Mouse (Mus musculus): Measurements from ENCODE around the gene Spred2. TPM values are rescaled to one million over a fixed set of nuclear protein-coding genes. Genes with fewer than 3 reads are reported as not detected.
A peak's percentile ranks its signal among the peaks of the same experiment; 100 is the strongest.

Gene Spred2
- polyA plus RNA-seq, 1 experiment from 2014 or later, result 7.6 TPM

DNA sequence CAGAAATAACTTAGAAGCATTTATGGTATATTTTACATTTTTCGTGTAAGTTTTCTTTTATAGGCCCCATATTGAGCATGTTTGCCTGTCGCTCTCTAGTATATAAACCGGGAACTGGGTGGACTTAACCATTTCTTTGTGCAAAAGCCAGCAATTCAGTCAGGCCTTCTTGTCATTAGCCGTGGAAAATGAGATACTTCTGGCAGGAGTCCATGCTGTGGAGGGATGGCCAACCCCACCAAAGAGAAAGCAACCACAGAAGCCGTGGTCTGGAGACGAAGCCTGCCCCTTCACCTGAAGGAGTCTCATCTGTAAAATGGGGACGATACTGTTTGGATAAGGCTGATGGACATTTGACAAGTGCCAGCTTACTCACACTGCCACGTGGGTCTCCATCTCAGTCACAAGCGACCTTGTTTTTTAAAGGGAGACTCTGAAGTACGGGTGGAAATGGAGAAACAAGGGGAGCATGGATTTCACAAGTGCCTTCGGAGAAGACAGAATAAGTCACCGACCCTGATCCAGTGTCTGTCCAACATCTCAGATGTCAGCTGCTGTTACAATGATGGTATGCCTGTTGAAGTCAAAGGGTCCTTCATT is 37.7 kb downstream of the Spred2 start:
- Histone ChIP-seq H3K27me3 (no peaks in the 10 kb centered on the region), H3K4me1 (peaks cover 14% of the 10 kb centered on the region), H3K9ac (no peak overlapping the region), H3K36me3 (ENCODE audit: poor library complexity, severe bottlenecking) (no peaks in the 10 kb centered on the region), H3K4me2 (no peak overlapping the region), H3K9me3 (replicated peaks) (no peaks in the 10 kb centered on the region), H3K27ac (no peak overlapping the region), H3K4me3 (no peak overlapping the region)
- no peak for ATAC-seq
- WGBS, result 84% methylated on average over 12 of the region's 12 CpGs

DNA sequence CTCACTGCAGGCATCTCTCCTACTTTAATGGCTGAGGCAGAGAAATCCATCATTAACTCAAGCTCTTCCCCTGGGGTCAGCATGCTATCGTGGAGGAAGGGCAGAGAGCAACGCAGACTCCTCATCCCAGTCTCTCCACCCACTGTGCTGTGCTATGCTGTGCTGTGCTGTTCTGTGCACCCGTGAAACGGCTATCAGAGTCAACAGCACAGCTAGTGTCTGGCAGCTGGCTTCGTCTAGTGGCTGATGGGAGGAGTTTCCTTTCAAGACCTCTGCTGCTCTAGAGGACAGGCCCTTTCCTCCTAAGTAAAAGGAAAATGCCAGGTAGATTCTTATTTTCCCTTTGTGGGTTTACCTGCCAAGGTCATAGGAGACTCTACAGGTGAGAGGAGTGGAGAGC is 38.6 kb downstream of the Spred2 start:
- Histone ChIP-seq H3K27ac (peak overlapping the region; percentile 19; the same call in 1 of the 2 replicates), H3K4me2 (no peak overlapping the region), H3K27me3 (no peaks in the 10 kb centered on the region), H3K36me3 (ENCODE audit: poor library complexity, severe bottlenecking) (no peaks in the 10 kb centered on the region), H3K4me1 (peaks cover 14% of the 10 kb centered on the region), H3K9ac (no peak overlapping the region), H3K9me3 (replicated peaks) (no peaks in the 10 kb centered on the region), H3K4me3 (no peak overlapping the region)
- WGBS, result 60% methylated on average over 5 of the region's 5 CpGs
- no peak for ATAC-seq

DNA sequence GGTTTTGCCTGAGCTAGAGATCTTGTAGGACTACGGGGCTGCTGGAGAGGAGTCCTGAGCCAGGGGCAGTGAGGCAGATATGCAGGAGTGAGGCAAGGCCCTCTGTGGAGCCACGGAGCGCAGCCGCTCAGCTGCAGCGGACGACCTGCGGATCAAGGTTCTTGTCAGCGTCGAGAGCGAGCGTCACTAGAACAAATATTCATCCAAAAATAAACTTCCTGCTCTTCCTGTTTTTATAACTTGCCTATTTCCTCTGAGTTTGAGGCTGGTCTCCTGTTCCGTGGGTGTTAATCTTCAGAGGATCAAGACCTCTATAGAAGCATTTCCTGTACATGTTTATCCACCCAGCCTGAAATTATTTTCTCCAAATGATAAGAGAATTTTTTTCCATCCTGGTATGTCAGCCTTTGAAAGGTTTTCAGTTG is 39.6 kb downstream of the Spred2 start:
- no peaks in the 10 kb centered on the region for H3K9me3 ChIP-seq (replicated peaks)
- no peaks in the 10 kb centered on the region for H3K27me3 ChIP-seq
- H3K4me3 ChIP-seq, result no peak overlapping the region
- ATAC-seq, result no peak
- peak overlapping the region; percentile 10; the same call in 1 of the 2 replicates for H3K27ac ChIP-seq
- H3K36me3 ChIP-seq (ENCODE audit: poor library complexity, severe bottlenecking), result no peaks in the 10 kb centered on the region
- 88% methylated on average over 12 of the region's 12 CpGs for WGBS
- no peak overlapping the region for H3K4me2 ChIP-seq
- peaks cover 14% of the 10 kb centered on the region for H3K4me1 ChIP-seq
- H3K9ac ChIP-seq, result no peak overlapping the region

DNA sequence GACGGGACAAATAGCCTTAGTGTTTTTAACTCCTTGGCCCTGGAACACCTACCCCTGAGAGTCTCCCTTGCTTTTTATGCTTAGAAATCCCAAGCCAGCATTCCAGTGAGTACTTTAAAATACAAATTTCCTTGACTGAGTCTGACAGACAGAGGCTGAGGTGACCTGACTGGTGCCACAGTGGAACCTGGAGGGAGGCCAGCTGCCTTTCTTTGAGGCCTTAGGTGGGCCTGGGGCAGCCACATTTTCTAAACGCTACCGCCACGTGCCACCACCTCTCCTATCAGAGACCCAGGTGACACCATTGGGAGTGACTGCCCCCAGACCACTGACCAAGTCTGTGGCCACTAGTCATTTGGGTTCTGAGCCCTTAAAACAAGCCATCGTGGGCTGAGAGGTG is 40.2 kb downstream of the Spred2 start:
- ATAC-seq, result no peak
- Histone ChIP-seq H3K4me1 (peaks cover 14% of the 10 kb centered on the region), H3K27me3 (no peaks in the 10 kb centered on the region), H3K9me3 (replicated peaks) (no peaks in the 10 kb centered on the region), H3K36me3 (ENCODE audit: poor library complexity, severe bottlenecking) (no peaks in the 10 kb centered on the region), H3K9ac (no peak overlapping the region), H3K4me3 (no peak overlapping the region), H3K27ac (no peak overlapping the region), H3K4me2 (no peak overlapping the region)
- WGBS, result 91% methylated on average over 5 of the region's 5 CpGs

DNA sequence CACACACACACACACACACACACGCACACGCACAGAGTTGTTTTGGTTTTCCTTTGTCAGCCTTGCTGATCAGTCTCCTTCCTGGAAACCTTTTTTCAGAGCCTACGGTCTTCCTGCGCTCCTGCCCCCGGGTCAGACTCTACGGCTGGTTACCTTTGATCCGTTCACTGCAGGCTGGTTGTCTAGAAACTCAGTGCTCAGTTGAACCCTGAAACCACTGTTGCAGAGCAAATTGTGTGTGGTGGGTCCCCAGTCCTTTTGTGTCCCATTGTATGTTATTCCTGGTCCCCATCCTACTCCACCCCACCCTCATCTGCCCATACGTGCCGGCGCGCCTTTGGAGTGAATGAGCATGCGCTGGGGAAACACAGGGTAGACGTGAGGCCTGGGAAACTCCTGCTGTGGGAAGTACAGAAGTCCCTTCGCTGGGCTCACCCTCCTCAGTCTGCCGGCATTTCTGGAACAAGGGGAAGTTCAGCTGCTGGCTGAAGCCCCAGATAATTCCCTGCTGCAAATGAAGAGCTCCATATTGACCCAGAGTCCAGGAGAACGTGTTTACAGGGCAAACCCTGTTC is 40.9 kb downstream of the Spred2 start:
- H3K4me3 ChIP-seq, result no peak overlapping the region
- ATAC-seq, result no peak; the same call in 1 of the 2 replicates
- H3K9me3 ChIP-seq (replicated peaks), result no peaks in the 10 kb centered on the region
- H3K4me1 ChIP-seq, result peaks cover 14% of the 10 kb centered on the region
- H3K27me3 ChIP-seq, result no peaks in the 10 kb centered on the region
- H3K27ac ChIP-seq, result no peak overlapping the region
- 69% methylated on average over 16 of the region's 16 CpGs for whole genome bisulfite sequencing
- peak overlapping the region; percentile 12; the same call in 1 of the 2 replicates for H3K4me2 ChIP-seq
- no peaks in the 10 kb centered on the region for H3K36me3 ChIP-seq (ENCODE audit: poor library complexity, severe bottlenecking)
- no peak overlapping the region for H3K9ac ChIP-seq

DNA sequence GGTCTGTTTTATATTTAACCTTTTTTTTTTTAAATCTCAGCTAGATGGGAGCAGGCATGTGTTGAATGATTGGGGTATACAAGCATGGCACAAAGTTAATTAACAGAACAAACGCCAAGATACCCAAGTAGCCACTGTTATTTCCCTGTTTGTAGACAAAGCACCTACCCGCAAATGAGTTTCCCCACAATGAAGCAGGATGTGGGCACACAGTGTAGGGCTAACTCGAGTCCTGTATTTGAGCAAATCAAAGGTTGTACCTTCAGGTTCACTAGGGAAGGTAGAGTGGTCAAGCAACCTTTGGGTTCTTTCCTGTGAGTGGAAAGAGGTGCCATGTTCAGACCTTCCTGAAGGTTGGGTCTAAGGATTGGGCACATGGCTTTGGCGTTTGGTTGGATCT is 41.5 kb downstream of the Spred2 start:
- WGBS, result 89% methylated on average over 4 of the region's 4 CpGs
- H3K27ac ChIP-seq, result no peak overlapping the region

DNA sequence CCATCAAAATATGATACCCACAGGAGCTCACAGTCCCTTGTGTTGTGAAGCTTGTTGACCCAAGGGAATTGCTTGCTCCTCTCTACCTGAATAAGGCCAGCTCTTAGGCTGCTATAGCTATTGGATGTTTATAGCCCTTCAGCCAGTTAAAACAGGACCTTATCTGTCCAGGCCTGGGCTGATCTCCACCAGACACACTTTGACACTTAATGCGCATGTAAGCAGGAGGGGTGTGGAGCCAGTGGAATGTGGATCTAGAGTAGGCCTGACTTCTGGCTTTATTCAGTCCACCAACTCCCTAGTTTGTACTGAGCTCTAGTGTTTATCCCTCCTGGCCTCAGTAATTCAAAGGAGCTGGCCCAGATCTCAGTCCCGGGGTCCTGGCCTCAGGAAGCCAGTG is 42.1 kb downstream of the Spred2 start:
- Histone ChIP-seq H3K27ac (no peak overlapping the region), H3K4me2 (no peak overlapping the region), H3K27me3 (no peaks in the 10 kb centered on the region), H3K36me3 (ENCODE audit: poor library complexity, severe bottlenecking) (no peaks in the 10 kb centered on the region), H3K9ac (no peak overlapping the region), H3K9me3 (replicated peaks) (no peaks in the 10 kb centered on the region), H3K4me3 (no peak overlapping the region), H3K4me1 (peaks cover 14% of the 10 kb centered on the region)
- no peak for ATAC-seq
- 95% methylated on average over 2 of the region's 2 CpGs for WGBS

More for the DNA sequence above, 41.5 kb downstream of the Spred2 start:
- Histone ChIP-seq H3K4me2 (no peak overlapping the region), H3K4me1 (peaks cover 14% of the 10 kb centered on the region), H3K9ac (no peak overlapping the region), H3K9me3 (replicated peaks) (no peaks in the 10 kb centered on the region), H3K4me3 (no peak overlapping the region), H3K27me3 (no peaks in the 10 kb centered on the region), H3K36me3 (ENCODE audit: poor library complexity, severe bottlenecking) (no peaks in the 10 kb centered on the region)
- no peak for ATAC-seq

DNA sequence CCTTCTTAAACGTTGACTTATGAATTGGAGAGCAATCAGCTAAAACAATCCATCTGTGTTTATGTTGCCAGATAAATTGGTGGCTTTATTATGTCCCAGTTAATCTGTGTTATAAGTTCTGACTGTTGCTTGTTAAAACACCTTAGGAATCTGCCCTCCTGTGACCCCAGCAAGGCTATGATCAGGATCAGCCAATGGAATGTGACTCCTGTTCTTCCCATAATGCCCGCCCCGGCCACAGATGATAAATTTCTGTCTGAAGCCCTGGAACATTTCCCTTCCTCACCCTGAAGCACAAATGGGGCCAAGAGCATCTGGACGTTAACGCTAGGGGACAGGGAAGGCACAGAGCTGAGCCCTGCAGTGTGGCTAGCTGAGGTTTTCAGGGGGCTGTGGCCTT is 45.4 kb downstream of the Spred2 start:
- no peaks in the 10 kb centered on the region for H3K36me3 ChIP-seq (ENCODE audit: poor library complexity, severe bottlenecking)
- peaks cover 14% of the 10 kb centered on the region for H3K4me1 ChIP-seq
- H3K4me3 ChIP-seq, result no peak overlapping the region
- no peak overlapping the region for H3K9ac ChIP-seq
- WGBS, result 85% methylated on average over 5 of the region's 5 CpGs
- ATAC-seq, result no peak
- H3K27ac ChIP-seq, result no peak overlapping the region
- no peak overlapping the region for H3K4me2 ChIP-seq
- no peaks in the 10 kb centered on the region for H3K9me3 ChIP-seq (replicated peaks)
- no peaks in the 10 kb centered on the region for H3K27me3 ChIP-seq

DNA sequence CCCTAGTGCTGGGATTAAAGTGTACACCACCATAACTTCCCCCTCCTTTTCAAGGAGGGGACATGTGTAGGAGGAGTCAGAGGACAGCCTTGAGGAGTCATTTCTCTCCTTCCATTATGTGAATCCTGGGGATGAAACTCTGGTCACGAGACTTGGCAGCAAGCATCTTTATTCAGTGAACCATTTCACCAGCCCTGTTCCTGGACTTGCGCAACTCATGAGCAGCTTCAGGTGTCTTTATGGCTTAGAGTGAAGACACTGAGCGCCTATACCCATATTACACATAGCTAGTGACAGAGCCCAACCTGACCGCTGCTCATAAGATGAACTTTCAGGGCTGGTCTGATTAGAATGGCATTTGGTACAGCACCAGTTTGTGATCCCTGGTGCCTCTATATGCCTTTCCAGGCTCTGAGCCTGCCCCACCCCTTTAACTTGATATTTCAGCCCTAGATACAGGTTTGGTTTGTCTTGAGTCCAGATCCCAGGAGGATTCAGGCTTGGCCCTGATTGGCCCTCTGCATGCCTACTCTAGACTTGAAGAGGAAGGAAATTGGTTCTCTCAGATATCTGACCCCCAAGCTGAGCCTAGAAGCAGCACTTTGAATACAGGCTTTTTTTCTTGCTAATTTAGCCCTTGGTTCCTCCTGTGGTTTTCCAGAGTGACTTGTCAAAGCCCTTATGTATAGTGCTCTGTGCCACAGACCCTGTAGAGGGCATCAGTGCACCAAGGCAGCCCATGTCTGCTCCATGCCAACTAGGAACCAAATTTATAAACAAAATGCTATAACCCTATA is 48.0 kb downstream of the Spred2 start:
- no peak overlapping the region for H3K27ac ChIP-seq
- H3K36me3 ChIP-seq (ENCODE audit: poor library complexity, severe bottlenecking), result no peaks in the 10 kb centered on the region
- ATAC-seq, result 0 out of 2 replicates have a peak, but pooled peaks have one; percentile 25
- 96% methylated on average over 4 of the region's 4 CpGs for WGBS
- no peak overlapping the region for H3K9ac ChIP-seq
- no peaks in the 10 kb centered on the region for H3K27me3 ChIP-seq
- H3K4me2 ChIP-seq, result no peak overlapping the region
- H3K9me3 ChIP-seq (replicated peaks), result no peaks in the 10 kb centered on the region
- H3K4me3 ChIP-seq, result no peak overlapping the region
- peaks cover 8% of the 10 kb centered on the region; the same call in 1 of the 2 replicates for H3K4me1 ChIP-seq

DNA sequence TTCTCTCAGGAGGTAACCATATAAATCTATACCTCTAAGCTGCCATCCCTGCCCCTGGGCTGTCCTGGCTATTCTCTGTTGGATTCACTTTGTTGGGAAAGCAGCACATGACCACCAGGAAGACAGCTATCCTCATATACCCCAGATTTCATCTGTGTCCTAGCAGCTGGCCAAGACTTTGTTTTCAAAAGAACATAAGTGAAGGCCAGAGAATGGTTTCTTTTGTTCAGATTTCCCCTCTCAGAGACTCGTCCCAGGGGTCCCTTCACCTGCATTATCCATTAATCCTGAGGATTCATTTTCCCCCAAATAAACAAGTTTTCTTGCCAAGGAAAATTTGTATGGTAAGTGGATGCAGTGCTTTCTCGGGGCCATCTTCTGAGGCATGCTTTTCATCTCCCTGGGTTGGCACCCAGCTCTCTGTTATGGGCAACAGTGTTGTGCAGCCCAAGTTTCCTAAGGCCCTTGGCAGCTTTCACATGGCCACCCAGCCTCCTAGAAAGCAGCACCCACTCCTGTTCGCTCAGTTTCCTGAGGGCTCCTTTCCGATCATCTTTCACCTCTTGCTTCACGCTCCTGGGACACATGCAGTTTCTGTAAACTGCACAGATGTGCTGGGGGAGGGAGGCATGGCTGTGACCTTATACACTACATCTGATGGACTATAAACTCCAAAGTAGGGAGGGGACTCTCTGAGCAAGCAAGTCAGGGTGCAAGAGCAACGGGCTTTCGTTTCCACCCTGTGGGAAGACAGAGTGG is 49.0 kb downstream of the Spred2 start:
- H3K4me3 ChIP-seq, result no peak overlapping the region
- no peaks in the 10 kb centered on the region for H3K27me3 ChIP-seq
- peaks cover 8% of the 10 kb centered on the region; the same call in 1 of the 2 replicates for H3K4me1 ChIP-seq
- 72% methylated on average over 7 of the region's 7 CpGs for WGBS
- H3K27ac ChIP-seq, result no peak overlapping the region
- H3K4me2 ChIP-seq, result no peak overlapping the region
- no peak for ATAC-seq
- H3K36me3 ChIP-seq (ENCODE audit: poor library complexity, severe bottlenecking), result no peaks in the 10 kb centered on the region
- no peaks in the 10 kb centered on the region for H3K9me3 ChIP-seq (replicated peaks)
- H3K9ac ChIP-seq, result no peak overlapping the region

DNA sequence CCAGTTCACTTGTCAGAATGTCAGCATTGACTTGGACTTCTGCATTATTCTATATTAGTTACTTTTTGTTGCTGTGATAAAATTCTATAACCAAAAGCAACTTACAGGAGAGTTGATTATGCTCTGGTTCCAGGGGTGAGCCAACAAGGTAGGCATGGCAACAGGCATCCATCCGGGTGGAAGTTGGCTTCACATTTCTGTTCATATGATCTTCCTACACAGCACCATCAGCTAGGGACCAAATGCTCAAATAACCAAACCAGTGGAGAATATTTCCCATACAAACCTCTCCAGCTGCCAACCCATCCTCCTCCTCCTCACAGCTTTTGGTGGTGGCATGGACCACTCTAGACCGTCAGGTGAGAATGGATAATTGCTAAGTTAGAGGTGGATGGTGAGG is 51.9 kb downstream of the Spred2 start:
- H3K9ac ChIP-seq, result no peak overlapping the region
- no peaks in the 10 kb centered on the region for H3K36me3 ChIP-seq (ENCODE audit: poor library complexity, severe bottlenecking)
- H3K4me3 ChIP-seq, result no peak overlapping the region
- H3K9me3 ChIP-seq (replicated peaks), result no peaks in the 10 kb centered on the region
- no peaks in the 10 kb centered on the region for H3K27me3 ChIP-seq
- no peak overlapping the region for H3K4me2 ChIP-seq
- H3K27ac ChIP-seq, result no peak overlapping the region
- peaks cover 8% of the 10 kb centered on the region; the same call in 1 of the 2 replicates for H3K4me1 ChIP-seq
- no peak for ATAC-seq
- WGBS, result 87% methylated on average over 2 of the region's 2 CpGs

DNA sequence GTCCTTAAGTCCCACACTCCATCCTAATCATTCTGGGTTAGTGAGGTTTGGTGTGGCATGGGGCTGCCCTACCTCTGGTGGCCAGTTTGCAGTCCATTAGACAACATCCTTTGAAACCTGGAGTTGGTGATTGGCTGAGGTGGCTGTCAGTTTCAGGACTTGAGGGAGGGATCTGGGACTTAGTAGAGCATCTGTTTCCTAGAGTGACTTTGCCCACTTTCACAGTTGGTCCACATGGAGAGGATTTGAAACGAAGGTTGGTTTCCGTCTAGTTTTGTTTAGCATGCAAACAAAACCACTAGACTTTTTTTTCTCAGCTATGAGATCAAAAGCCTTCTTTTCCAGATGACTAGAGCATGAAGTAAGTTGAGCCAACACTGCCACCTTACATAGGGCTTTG is 53.5 kb downstream of the Spred2 start:
- Histone ChIP-seq H3K4me3 (no peak overlapping the region), H3K36me3 (ENCODE audit: poor library complexity, severe bottlenecking) (no peaks in the 10 kb centered on the region), H3K4me1 (peaks cover 14% of the 10 kb centered on the region; the same call in 1 of the 2 replicates), H3K4me2 (no peak overlapping the region), H3K9me3 (replicated peaks) (no peaks in the 10 kb centered on the region), H3K9ac (no peak overlapping the region), H3K27me3 (no peaks in the 10 kb centered on the region), H3K27ac (no peak overlapping the region)
- 73% methylated on average over 2 of the region's 2 CpGs for WGBS
- no peak for ATAC-seq
